Mouse (Mus musculus) bone marrow, adult 2 months (tissue): ENCODE results near the gene Ube2e1.
"Not testable (repeated sequence)": the region's sequence is repeated elsewhere in the genome, so short reads cannot be mapped to it uniquely, and the experiment has no call there.

ENCODE experiments used
- CTCF ChIP-seq: fragments of 200-500 bp; IDR thresholded peaks from 2 replicates; pipeline ENCODE4 v1.5.1; 2011; ENCODE audit warnings: low read length, control low read depth; ENCODE audit not compliant: control insufficient read depth, insufficient read depth
- POLR2A ChIP-seq: fragments of 200-500 bp; IDR thresholded peaks from 2 replicates; pipeline ENCODE4 v1.6.1; 2011; ENCODE audit warnings: low read depth, mild to moderate bottlenecking, control low read depth, low read length, borderline replicate concordance; ENCODE audit not compliant: control insufficient read depth

DNA sequence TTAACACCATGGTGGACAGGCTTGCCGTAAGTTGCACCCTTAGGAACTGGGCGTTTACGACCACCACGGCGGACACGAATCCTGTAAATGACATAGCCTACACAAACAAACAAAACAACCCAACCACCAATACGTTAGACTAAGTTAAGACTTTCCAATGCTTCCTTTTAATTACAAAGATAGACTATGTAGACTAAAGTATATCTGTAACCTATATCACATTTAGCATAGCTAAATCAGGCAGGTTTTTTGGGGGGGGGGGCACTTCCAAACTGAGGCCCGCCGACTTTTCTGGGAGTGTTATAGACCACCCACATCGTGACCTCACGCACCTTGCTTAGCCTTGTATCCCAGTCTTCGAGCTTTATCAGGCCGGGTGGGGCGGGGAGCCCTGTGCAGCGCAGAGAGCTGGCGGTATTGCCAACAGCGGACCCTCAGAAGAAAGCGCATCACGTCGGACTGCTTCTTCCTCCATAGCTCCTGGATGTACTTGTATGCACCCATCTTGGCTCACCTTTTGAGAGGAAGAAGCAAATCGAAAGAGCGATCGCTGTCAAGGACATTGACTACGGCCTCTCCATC, 61.6 kb downstream of the Ube2e1 start:
- not testable (repeated sequence) for TF ChIP-seq POLR2A, CTCF
